Mouse (Mus musculus): ENCODE results near the gene Gm17606. TPM values are rescaled to one million over a fixed set of nuclear protein-coding genes. Genes with fewer than 3 reads are reported as not detected.

Gm17606 gene
- polyA plus RNA-seq, 1 experiment from 2014 or later = not detected

MicroRNAs encoded within 50 kb of the gene (microRNA counts, 519-probe panel; counts per million panel counts)
- 19.3 counts per million for microRNA mmu-miR-686

Small RNAs within 50 kb of the gene (microRNA-seq; reads per million reads assigned to microRNA genes)
- not detected for gene Mir686 (ENCODE audit: borderline number of aligned reads)
- 0.50 reads per million for gene Mir6948 (ENCODE audit: borderline number of aligned reads)

Other genes starting within 250 kb of the Gm17606 start
- gene Slc7a7, start 223.2 kb upstream of the Gm17606 start, polyA plus RNA-seq (2014; fragmentation: Nextera tagmentation; extraction: Ambion mirVana) = 6.3 and 7.7 TPM in 2 replicates
- gene Mrpl52, start 214.0 kb upstream of the Gm17606 start, polyA plus RNA-seq (2014; fragmentation: Nextera tagmentation; extraction: Ambion mirVana) = 226 and 241 TPM in 2 replicates
- gene Mmp14, start 209.3 kb upstream of the Gm17606 start, polyA plus RNA-seq (2014; fragmentation: Nextera tagmentation; extraction: Ambion mirVana) = 235 and 254 TPM in 2 replicates
- gene Lrp10, start 176.8 kb upstream of the Gm17606 start, polyA plus RNA-seq (2014; fragmentation: Nextera tagmentation; extraction: Ambion mirVana) = 41.0 and 43.4 TPM in 2 replicates
- 1.7 and 2.1 TPM in 2 replicates for gene Rem2, start 164.9 kb upstream of the Gm17606 start, polyA plus RNA-seq (2014; fragmentation: Nextera tagmentation; extraction: Ambion mirVana)
- 65.3 and 75.7 TPM in 2 replicates for gene Prmt5, start 123.4 kb upstream of the Gm17606 start, polyA plus RNA-seq (2014; fragmentation: Nextera tagmentation; extraction: Ambion mirVana)
- gene Haus4, start 86.3 kb upstream of the Gm17606 start, polyA plus RNA-seq (2014; fragmentation: Nextera tagmentation; extraction: Ambion mirVana) = 40.4 and 44.3 TPM in 2 replicates
- gene Ajuba, start 63.4 kb upstream of the Gm17606 start, polyA plus RNA-seq (2014; fragmentation: Nextera tagmentation; extraction: Ambion mirVana) = 10.7 and 11.7 TPM in 2 replicates
- gene 4931414P19Rik, start 35.0 kb upstream of the Gm17606 start, polyA plus RNA-seq (2014; fragmentation: Nextera tagmentation; extraction: Ambion mirVana) = 4.8 and 5.8 TPM in 2 replicates
- gene Psmb5, start 22.9 kb upstream of the Gm17606 start, polyA plus RNA-seq (2014; fragmentation: Nextera tagmentation; extraction: Ambion mirVana) = 332 and 335 TPM in 2 replicates
- 0.16 TPM in 1 of 2 replicates, not detected in the other for gene Psmb11, start 19.5 kb upstream of the Gm17606 start, polyA plus RNA-seq (2014; fragmentation: Nextera tagmentation; extraction: Ambion mirVana)
- gene Cdh24, start 412 bp downstream of the Gm17606 start, polyA plus RNA-seq (2014; fragmentation: Nextera tagmentation; extraction: Ambion mirVana) = 3.9 and 4.5 TPM in 2 replicates
- gene 1700123O20Rik, start 45.3 kb downstream of the Gm17606 start, polyA plus RNA-seq (2014; fragmentation: Nextera tagmentation; extraction: Ambion mirVana) = 70.7 and 84.9 TPM in 2 replicates
- gene Acin1, start 46.0 kb downstream of the Gm17606 start, polyA plus RNA-seq (2014; fragmentation: Nextera tagmentation; extraction: Ambion mirVana) = 99.4 and 101 TPM in 2 replicates
- 0.17 and 0.34 TPM in 2 replicates for gene Gm29776, start 57.9 kb downstream of the Gm17606 start, polyA plus RNA-seq (2014; fragmentation: Nextera tagmentation; extraction: Ambion mirVana)
- gene Cebpe, start 71.2 kb downstream of the Gm17606 start, polyA plus RNA-seq (2014; fragmentation: Nextera tagmentation; extraction: Ambion mirVana) = 0.32 TPM in 1 of 2 replicates, not detected in the other
- 6.9 and 7.4 TPM in 2 replicates for gene Slc7a8, start 141.0 kb downstream of the Gm17606 start, polyA plus RNA-seq (2014; fragmentation: Nextera tagmentation; extraction: Ambion mirVana)
- gene Rnf212b, start 173.2 kb downstream of the Gm17606 start, polyA plus RNA-seq (2014; fragmentation: Nextera tagmentation; extraction: Ambion mirVana) = not detected in 2 replicates
- gene Homez, start 230.0 kb downstream of the Gm17606 start, polyA plus RNA-seq (2014; fragmentation: Nextera tagmentation; extraction: Ambion mirVana) = 9.1 and 11.5 TPM in 2 replicates
- gene Ppp1r3e, start 236.6 kb downstream of the Gm17606 start, polyA plus RNA-seq (2014; fragmentation: Nextera tagmentation; extraction: Ambion mirVana) = 2.1 and 2.4 TPM in 2 replicates
- 4.5 and 4.8 TPM in 2 replicates for gene Bcl2l2, start 242.4 kb downstream of the Gm17606 start, polyA plus RNA-seq (2014; fragmentation: Nextera tagmentation; extraction: Ambion mirVana)
- gene Gm20521, start 242.5 kb downstream of the Gm17606 start, polyA plus RNA-seq (2014; fragmentation: Nextera tagmentation; extraction: Ambion mirVana) = not detected in 2 replicates